Mouse (Mus musculus): ENCODE measurements around the gene Psmb10. TPM values are rescaled to one million over a fixed set of nuclear protein-coding genes. Genes with fewer than 3 reads are reported as not detected.

The Psmb10 gene
- total RNA-seq, 1 experiment from 2014 or later, result 62.1 TPM

Other genes starting within 250 kb of the Psmb10 start
- gene Acd, start 237.3 kb downstream of the Psmb10 start, total RNA-seq (2017), result 17.8 and 33.4 TPM in 2 replicates
- gene Pard6a, start 237.3 kb downstream of the Psmb10 start, total RNA-seq (2017), result 0.41 and 11.5 TPM in 2 replicates
- gene 4933405L10Rik, start 230.8 kb downstream of the Psmb10 start, total RNA-seq (2017), result not detected in 2 replicates
- 12.9 and 16.0 TPM in 2 replicates for gene Enkd1, start 230.2 kb downstream of the Psmb10 start, total RNA-seq (2017)
- gene Gfod2, start 179.8 kb downstream of the Psmb10 start, total RNA-seq (2017), result 0.92 and 3.7 TPM in 2 replicates
- 9.4 and 13.4 TPM in 2 replicates for gene Ranbp10, start 111.1 kb downstream of the Psmb10 start, total RNA-seq (2017)
- gene Tsnaxip1, start 110.7 kb downstream of the Psmb10 start, total RNA-seq (2017), result not detected in 2 replicates
- gene Cenpt, start 85.2 kb downstream of the Psmb10 start, total RNA-seq (2017), result 13.4 and 16.9 TPM in 2 replicates
- gene Thap11, start 83.3 kb downstream of the Psmb10 start, total RNA-seq (2017), result 23.6 and 24.3 TPM in 2 replicates
- 50.5 and 55.0 TPM in 2 replicates for gene Nutf2, start 77.9 kb downstream of the Psmb10 start, total RNA-seq (2017)
- 32.8 and 39.7 TPM in 2 replicates for gene Edc4, start 57.6 kb downstream of the Psmb10 start, total RNA-seq (2017)
- gene Nrn1l, start 44.9 kb downstream of the Psmb10 start, total RNA-seq (2017), result not detected in 2 replicates
- gene Pskh1, start 38.0 kb downstream of the Psmb10 start, total RNA-seq (2017), result 15.6 and 23.7 TPM in 2 replicates
- 0.14 and 2.7 TPM in 2 replicates for gene Ctrl, start 4.6 kb downstream of the Psmb10 start, total RNA-seq (2017)
- 0.32 and 1.4 TPM in 2 replicates for gene Lcat, start 4.9 kb upstream of the Psmb10 start, total RNA-seq (2017)
- 1.9 and 8.1 TPM in 2 replicates for gene Slc12a4, start 27.7 kb upstream of the Psmb10 start, total RNA-seq (2017)
- gene Dpep3, start 41.0 kb upstream of the Psmb10 start, total RNA-seq (2017), result not detected in 2 replicates
- 9.7 and 17.6 TPM in 2 replicates for gene Dus2, start 52.9 kb upstream of the Psmb10 start, total RNA-seq (2017)
- 0.41 TPM in 1 of 2 replicates, not detected in the other for gene Dpep2nb, start 67.5 kb upstream of the Psmb10 start, total RNA-seq (2017)
- 8.7 and 12.3 TPM in 2 replicates for gene Ddx28, start 73.4 kb upstream of the Psmb10 start, total RNA-seq (2017)
- gene Nfatc3, start 120.4 kb upstream of the Psmb10 start, total RNA-seq (2017), result 37.3 and 47.8 TPM in 2 replicates
- gene Esrp2, start 198.5 kb upstream of the Psmb10 start, total RNA-seq (2017), result not detected in 2 replicates
- gene Pla2g15, start 212.0 kb upstream of the Psmb10 start, total RNA-seq (2017), result 11.2 and 13.3 TPM in 2 replicates
- gene Slc7a6, start 230.4 kb upstream of the Psmb10 start, total RNA-seq (2017), result 24.0 and 28.2 TPM in 2 replicates